Mouse (Mus musculus): ENCODE data around the gene Sh2d6.
"Not testable (repeated sequence)": the region's sequence is repeated elsewhere in the genome, so short reads cannot be mapped to it uniquely, and the experiment has no call there.

Sh2d6 gene

DNA sequence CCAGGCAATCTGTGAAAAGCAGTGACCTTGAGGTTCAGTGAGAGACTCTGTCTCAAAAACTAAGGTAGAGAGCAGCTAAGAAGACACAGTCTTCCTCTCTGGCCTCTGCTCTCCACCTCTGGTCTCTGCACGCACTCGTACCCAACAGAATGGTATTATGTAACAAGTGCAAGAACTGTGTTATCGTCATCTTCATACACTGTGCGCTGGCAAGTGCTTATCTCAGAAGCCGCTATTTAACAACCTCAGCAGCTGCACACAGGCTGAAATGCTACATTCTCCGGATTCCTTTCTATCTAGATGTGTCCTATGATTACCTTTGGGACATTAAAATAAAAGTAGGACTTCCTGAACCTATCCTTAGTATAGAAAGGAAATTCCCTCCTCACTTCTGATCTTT, 28.6 kb downstream of the Sh2d6 start:
- no peak for DNase-seq

DNA sequence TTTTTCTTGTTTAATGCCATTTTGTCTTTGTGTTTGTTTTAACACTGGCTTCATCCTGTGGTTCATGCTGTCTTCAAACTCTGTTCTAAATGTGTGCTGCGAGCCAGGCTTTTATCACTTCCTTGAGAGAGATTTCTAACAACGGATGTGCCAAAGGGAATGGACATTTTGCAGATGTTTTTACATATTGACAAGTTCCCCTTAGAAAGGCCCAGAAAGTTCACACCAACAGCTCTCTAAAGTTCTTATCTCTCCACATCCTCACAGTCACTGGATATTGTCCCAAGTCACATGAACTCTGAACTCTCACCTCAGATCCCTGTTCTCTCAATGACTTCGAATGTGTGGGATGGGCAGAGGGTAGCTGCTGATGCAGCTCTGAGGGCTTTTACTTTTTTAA, 30.4 kb downstream of the Sh2d6 start:
- DNase-seq, result no peak

DNA sequence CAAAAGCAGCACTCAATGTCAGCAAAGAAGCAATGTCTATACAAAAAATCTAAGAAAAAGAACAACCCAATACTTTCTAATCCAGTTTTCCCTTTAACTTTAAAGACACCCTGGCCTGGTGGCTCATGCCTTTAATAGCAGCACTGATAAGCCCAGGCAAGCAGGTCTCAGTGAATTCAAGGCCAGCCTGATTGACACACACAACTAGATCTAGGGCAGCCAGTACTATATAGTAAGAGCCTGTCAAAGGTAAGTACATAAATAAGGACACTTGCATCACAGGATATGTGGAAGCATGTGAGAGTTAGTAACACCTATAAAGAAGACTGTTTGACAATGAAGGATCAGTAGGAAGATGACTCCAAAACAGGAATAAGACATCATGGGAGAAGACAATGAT, 32.0 kb downstream of the Sh2d6 start:
- no peak for DNase-seq

DNA sequence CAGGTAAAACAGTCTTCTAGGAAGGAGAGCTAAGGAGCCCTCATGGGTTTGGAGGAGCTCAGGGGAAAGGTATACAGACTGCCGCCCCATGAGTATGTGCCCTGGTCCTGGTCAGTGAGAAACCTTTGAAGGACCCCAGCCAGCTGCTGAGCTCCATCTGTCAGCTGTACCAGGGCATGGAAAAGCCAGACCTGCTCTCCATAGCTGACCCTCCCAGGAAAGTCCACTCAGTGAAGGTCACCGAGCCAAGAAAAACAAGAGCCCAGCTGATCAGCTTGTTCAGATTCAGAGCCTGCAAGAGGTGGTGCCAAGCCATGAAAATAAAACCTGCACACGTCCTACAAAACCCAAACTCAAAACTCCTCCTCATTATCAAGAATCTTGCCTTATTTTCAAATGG, 32.7 kb downstream of the Sh2d6 start:
- DNase-seq, result no peak

DNA sequence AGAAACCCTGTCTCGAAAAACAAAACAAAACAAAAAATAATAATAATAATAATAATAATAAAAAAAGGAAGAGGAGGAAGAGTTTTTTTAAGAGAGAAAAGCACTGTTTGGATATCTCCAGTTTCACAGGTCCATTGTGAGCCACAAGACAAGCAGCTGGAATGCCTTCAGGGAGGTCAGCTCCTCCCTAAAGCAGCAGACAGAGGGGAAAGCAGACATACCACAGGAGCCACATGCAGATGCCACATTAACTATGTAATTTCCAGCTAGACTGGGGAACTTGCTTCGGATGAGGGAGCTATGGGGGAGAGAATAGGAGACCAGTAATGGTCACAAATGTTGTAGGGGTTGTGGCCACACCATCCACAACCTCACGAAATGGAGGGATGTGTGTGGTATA, 34.2 kb downstream of the Sh2d6 start:
- DNase-seq, result no peak

DNA sequence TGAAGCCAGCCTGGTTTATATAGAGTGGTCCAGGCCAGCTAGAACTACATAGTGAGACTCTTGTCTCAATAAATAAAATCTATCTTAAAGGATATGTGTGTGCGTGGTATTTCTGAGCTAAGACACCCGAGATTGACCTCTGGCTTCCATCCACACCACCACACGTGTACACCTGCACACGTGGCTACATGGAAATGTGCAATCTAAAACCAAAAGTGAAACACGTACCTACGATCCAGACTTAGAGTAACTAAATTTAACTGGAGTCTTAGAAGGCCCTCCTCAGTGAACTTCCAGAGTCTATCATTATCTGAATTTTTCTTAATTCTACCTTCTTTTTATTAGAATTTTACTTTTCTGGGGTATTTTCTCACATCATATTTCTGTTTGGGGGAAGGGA, 35.2 kb downstream of the Sh2d6 start:
- DNase-seq, result no peak

DNA sequence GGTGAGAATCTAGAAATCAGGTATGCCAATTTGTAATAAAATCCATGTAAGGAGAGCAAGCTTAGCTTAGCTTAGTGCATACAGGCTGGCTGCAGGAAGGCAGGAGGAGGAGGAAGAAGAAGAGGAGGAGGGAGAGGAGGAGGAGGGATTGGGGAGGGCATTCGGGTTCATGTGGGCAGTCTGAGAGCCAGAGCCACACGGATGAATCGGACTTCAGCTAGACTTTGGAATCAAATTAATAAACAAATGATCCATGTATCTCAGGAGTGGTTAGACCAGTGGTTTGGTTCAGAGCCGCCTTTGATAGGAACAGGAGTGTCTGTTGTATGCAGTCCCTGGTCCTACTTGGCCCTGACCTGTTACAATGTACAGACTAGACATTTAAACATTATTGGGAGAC, 36.6 kb downstream of the Sh2d6 start:
- no peak for DNase-seq

DNA sequence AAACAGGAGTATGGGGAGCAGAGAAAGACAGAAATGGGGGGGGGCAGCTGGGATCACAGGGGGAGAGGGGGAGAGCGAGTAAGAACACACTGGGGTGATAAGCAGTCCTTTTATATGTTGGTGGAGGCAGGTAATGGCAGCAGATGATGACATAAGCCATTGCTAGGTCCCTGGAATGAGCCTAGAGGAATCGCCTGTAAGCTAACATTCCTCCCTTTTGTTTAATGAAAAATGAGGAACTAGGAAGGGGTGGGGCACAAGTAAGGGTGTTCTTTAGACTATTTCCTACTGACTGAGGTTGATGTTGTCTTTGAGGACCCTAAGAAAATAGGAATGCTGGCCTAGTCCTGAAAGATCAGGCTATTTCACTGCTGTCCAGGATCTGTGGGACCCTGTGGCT, 39.4 kb downstream of the Sh2d6 start:
- DNase-seq, result no peak

DNA sequence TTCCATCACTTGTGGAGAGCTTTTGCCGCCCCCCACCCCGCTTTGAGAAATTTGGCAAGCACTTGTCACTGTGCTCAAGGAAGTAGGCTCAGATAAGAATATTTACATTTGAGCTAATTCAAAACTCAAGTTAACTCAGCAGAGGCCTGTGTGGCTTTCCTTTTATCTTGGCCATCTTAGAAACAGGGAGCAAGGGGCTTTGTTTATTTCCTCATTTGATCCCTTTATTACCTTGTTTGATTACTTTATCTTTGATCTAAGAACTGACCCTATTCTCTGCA, 41.1 kb downstream of the Sh2d6 start:
- DNase-seq, result no peak

DNA sequence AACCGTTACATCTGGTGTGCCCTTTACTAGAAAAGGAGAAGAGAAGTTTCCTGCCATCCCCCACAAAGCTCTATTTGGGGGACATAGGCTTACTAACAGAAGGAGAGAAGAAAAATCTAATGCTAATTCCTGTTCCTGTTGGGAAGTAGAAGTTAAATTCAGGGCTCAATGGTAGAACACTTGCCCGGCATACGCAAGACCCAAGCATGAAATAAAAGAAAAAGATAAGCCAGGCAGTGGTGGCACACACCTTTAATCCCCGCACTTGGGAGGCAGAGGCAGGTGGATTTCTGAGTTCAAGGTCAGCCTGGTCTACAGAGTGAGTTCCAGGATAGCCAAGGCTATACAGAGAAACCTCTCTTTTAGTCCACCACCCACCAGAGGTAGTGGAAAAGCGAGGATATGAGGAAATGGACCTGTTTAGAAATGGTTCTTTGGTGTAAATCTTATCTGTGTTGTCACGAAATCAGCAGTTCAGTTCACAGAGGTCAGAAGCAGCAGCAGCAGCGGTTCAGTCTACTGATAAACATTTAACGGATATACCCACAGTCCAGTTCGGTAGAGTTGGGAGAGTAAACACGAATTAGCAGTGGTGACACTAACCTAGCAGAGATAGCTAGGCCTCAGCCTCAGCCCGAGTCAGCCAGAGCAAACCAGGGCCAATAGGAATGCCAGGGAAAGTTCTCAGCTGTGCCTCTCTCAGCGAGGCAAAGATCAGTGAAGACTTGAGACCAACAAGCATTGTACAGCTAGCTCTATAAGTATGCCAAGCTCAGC, 41.7 kb downstream of the Sh2d6 start:
- no peak for DNase-seq

DNA sequence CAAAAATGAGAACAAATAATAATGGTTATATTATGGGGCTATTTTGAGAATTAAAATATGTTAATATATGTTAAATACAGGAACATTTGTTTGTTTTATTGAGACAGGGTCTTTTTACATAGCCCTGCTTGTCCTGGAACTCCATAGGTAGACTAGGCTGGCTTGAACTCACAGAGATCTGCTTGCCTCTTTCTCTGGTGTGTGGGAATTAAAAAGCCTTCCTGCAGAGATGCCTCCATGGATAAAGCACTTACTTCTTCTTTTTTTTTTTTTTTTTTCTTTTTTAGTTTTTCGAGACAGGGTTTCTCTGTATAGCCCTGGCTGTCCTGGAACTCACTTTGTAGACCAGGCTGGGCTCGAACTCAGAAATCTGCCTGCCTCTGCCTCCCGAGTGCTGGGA, 42.8 kb downstream of the Sh2d6 start:
- DNase-seq, result not testable (repeated sequence)

DNA sequence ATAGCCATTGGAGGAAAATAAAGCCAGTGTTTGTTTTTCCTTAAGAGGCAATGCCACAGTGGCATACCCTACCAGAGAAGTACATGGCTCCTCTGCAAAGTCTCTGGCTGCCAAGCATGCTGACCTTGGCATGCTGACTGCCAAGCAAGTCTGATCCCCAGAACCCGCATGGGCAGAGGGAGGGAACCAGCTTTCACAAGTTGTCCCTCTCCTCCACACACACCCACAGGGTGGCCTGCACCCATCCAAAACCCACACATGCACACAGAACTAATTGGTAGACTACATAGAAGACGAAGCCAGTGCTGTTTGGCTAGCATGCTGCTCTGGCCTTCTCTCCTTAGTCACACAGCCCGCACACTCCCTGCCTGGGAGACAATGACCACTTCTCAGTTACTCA, 43.9 kb downstream of the Sh2d6 start:
- no peak for DNase-seq

DNA sequence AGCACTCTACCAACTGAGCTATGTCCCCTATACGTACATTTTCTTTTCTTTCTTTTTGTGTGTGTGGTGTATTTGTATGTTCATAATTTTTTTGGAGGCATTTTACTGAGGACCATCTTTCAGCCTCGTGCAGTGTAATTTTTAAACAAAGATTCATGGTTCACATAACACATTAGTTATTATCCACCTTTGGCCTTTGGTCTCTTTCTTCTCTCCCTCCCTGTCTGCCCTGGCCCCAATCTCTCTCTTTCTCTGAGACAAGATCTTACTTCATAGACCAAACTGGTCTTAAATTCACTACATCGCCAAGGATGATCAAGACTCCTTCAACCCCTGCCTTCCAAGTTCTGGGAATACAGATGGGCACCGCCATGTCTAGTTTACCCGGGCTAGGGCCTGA, 44.7 kb downstream of the Sh2d6 start:
- no peak for DNase-seq

DNA sequence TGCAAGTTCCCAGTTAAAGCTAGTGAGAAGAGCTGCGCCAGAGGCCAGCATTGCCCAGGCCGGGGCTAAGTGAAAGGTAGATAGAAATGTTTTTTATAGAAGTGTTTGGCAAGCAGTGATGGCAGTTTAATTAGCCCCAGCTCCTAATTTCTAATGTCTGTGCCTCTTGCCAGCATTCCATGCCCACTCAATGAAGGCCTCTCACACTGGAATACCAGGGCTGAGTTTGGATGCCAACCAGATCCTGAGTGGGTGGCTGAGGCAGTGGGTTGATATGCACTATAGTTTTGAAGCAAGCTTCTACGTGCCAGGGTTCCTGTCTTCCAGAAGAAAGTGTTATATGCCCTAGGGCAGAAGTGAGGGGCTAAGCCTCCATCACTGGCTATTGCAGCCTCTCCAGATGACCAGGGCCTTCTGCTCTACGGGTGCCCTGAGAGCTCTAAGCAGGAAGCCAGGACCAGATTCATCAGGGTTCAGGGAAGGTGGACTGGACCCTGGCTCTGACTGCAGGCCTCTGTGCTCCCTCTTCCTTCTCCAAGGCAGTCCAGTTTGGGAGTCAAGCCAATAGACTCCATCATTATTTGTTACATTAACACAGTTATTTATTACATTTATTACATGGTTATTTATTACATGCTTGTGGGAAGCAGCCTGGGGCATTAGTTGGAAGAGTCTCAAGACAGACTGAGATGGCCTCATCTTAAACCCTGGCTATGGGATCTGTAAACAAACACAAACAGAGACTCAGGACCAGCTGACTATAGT, 46.1 kb downstream of the Sh2d6 start:
- no peak for DNase-seq

DNA sequence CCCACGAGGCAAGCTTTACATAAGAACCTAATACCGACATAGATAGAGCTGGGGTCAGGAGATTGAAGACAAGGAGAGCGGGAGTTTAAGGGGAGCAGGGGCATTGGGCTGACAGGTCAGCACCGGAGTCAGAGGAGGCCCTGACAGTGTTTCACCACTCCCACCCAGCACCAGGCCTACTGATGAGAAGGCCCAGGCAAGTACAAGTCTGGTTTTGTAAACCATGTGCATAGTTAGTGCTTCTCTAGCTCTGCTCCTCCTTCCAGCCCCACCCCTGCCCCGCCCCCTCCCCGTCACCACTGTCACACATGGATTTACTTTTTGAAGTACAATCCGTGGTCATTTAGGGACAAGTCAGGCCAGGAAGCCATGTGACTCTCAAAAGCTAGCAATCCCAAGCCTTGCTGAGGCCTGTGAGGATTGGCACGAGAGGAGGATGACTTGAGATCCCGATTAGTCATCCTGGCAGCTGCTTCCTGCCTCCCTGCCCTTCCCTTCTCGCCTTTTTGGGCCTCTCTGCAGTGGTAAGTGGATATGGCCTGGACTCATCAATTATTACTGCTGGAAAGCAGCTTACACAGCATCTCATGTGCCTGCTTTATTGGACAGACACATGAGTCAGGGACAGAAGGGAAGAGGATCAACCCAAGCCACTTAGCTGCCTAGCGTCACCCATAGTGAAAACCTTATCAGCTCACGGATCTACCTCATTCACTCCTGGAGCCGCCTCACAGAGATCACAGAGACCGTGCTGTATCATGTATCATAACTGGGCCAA, 48.1 kb downstream of the Sh2d6 start:
- DNase-seq, result peak; percentile 39

DNA sequence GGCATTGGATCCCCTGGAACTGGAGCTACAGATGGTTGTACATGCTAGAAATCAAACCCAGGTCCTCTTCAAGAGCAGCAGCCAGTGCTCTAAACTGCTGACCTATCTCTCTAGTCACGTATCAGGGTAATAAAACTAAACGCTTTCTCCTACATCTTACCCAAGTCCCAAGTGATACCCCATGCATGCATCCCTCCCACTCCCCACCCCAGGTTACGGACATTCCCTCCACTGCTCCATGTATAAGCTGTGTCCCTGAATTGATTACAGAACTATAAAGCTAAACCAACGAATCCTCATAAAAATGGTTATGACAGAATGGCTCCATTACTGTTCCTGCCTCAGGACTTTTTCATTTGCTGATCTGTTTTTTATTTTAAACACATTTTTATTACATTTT, 55.3 kb downstream of the Sh2d6 start:
- DNase-seq, result no peak

DNA sequence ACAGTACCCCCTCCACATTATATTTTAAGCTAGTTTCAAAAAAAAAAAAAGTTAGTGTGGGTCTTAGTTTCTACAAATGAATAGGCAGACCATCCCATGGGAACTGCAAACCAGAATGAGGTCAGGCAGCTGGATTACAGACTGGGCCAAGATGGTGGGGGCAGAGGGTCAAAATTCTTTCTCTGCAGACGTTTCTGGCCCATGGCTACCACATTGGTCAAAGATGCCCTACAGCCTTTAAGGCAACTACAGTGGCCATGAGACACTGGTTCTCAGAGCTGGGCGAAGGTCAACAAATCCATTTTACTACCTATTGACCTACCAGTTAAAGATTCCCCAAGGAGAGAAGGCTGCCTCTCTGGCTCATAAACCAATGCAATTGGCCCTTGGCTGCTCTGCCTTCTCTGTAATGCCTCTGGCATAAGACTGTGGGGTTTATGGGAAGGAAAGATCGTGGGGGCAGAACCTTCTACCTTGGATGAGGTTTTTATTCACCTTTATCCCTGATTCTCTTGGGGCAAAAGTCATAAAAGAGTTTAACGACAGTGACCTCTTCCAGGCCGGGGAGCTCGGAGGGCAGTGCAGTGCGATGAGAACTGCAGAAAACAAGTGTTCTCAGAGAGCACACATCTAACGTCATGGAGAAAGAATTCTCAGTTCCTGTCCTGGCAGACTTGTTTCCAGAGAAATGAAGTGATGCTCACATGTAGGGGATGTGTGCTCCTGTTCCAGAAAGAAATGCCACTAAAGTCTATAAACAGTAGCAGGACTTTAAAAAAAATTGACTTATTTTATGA, 55.9 kb downstream of the Sh2d6 start:
- DNase-seq, result no peak
